Mouse (Mus musculus): ENCODE data around the gene Usp7. TPM values are rescaled to one million over a fixed set of nuclear protein-coding genes. Genes with fewer than 3 reads are reported as not detected.
"Not testable (repeated sequence)": the region's sequence is repeated elsewhere in the genome, so short reads cannot be mapped to it uniquely, and the experiment has no call there.

Usp7 gene
- total and polyA plus RNA-seq, 3 experiments, result 94.2 to 425 (median 101) TPM

- no peak for TF ChIP-seq NRF1 (IDR thresholded peaks at IDR 0.05; ENCODE audit: insufficient read depth, low read depth, low read length, poor library complexity, severe bottlenecking)
These were observed 13.4 kb downstream of the Usp7 start (continued) for GRCm38 (mm10) chr16:8778697-8779096.

DNA sequence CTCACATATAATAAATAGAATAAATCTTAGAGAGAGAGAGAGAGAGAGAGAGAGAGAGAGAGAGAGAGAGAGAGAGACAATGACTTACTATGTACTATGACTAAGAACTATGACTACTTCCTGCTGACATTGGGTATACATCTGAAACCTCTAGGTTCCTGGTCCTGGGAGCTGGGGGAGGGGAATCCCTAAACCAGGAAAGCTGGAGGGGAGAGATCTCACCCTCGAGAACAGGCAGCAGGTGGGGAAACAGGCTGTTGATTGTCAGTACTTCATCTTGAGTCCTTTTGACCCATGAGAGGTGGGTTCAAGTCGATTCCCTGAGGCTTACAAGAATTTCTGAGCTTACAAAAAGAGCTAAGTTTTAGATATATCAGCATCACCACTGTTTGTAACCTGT lies 14.9 kb downstream of the Usp7 start:
- TF ChIP-seq SIN3A (IDR thresholded peaks at IDR 0.05; ENCODE audit: low read length) (no peak), POLR2AphosphoS2 (IDR thresholded peaks at IDR 0.05; ENCODE audit: low read length) (no peak), POLR2A (IDR thresholded peaks at IDR 0.05; ENCODE audit: control insufficient read depth in 1 of 2, insufficient read depth in 1 of 2, low read depth in 1 of 2, low read length in 2 of 2, poor library complexity in 1 of 2) (no peak), NELFE (IDR thresholded peaks at IDR 0.05; ENCODE audit: low read depth, low read length) (no peak), USF2 (IDR thresholded peaks at IDR 0.05; ENCODE audit: borderline replicate concordance in 1 of 2, insufficient read depth in 1 of 2, low read depth in 1 of 2, low read length in 2 of 2) (no peak), TBP (IDR thresholded peaks at IDR 0.05; ENCODE audit: low read depth, low read length) (no peak), MXI1 (IDR thresholded peaks at IDR 0.05; ENCODE audit: low read depth, low read length) (no peak), SMC3 (IDR thresholded peaks at IDR 0.05; ENCODE audit: low read depth, low read length) (no peak), MYC (IDR thresholded peaks at IDR 0.05; ENCODE audit: low read depth, low read length) (no peak)
- Histone ChIP-seq H3K27me3 (ENCODE audit: control insufficient read depth in 1 of 2, insufficient read depth in 2 of 2, low read length in 2 of 2) (no peaks in the 10 kb centered on the region), H3K9me3 (replicated peaks; ENCODE audit: insufficient read depth, low read length) (no peaks in the 10 kb centered on the region), H3K36me3 (ENCODE audit: control insufficient read depth in 1 of 2, insufficient read depth in 2 of 2, low read length in 2 of 2) (peaks cover 0 to 11% of the 10 kb centered on the region in 2 experiments; a peak in 2 of 4 replicates), H3K4me3 (ENCODE audit: control insufficient read depth in 1 of 2, insufficient read depth in 1 of 2, low read depth in 2 of 2, low read length in 2 of 2) (no peak overlapping the region), H3K9ac (ENCODE audit: control insufficient read depth, low read depth, low read length, poor library complexity, severe bottlenecking) (no peak overlapping the region), H3K79me2 (ENCODE audit: control insufficient read depth, insufficient read depth, low read length, poor library complexity) (no peaks in the 10 kb centered on the region), H3K27ac (ENCODE audit: control insufficient read depth, low read depth, low read length) (no peak overlapping the region), H3K4me1 (ENCODE audit: control insufficient read depth in 1 of 2, insufficient read depth in 2 of 2, low read length in 2 of 2) (peaks cover 12 to 17% of the 10 kb centered on the region in 2 experiments)
- DNase-seq (ENCODE audit: low read depth, low spot score), result no peak

DNA sequence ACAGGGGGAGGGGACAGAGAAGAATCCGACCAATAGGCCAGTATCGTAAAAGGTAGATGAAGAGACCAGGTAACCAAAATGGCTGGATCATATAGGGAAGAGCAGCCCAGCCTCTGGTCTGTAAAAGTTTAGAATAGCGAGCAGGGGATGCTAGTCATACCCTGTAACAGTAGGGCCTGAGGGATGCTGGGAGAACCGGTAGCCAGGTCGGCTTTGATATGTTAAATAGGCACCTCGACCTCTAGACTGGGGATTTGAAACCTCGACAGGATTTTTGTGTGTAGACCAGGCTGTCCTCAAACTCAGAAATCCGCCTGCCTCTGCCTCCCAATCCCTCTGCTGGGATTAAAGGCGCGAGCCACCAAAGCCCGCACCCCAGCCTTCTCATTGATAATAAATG lies 15.5 kb downstream of the Usp7 start:
- TF ChIP-seq ELF1 (IDR thresholded peaks at IDR 0.05; ENCODE audit: low read depth, low read length) (no peak), ZMIZ1 (IDR thresholded peaks at IDR 0.05; ENCODE audit: low read depth, low read length) (no peak), CTCF (IDR thresholded peaks at IDR 0.05 in 2 of 3, conservative IDR thresholded peaks at IDR 0.05 in 1 of 3; ENCODE audit: control insufficient read depth in 1 of 3, insufficient read depth in 1 of 3, low read depth in 2 of 3, low read length in 3 of 3, poor library complexity in 1 of 3, severe bottlenecking in 1 of 3) (no peak)
- Histone ChIP-seq H3K79me2 (ENCODE audit: control insufficient read depth, insufficient read depth, low read length, poor library complexity) (no peaks in the 10 kb centered on the region), H3K4me1 (ENCODE audit: control insufficient read depth in 1 of 2, insufficient read depth in 2 of 2, low read length in 2 of 2) (peaks cover 12 to 17% of the 10 kb centered on the region in 2 experiments), H3K9ac (ENCODE audit: control insufficient read depth, low read depth, low read length, poor library complexity, severe bottlenecking) (no peak overlapping the region), H3K27me3 (ENCODE audit: control insufficient read depth in 1 of 2, insufficient read depth in 2 of 2, low read length in 2 of 2) (no peaks in the 10 kb centered on the region), H3K9me3 (replicated peaks; ENCODE audit: insufficient read depth, low read length) (no peaks in the 10 kb centered on the region), H3K4me3 (ENCODE audit: control insufficient read depth in 1 of 2, insufficient read depth in 1 of 2, low read depth in 2 of 2, low read length in 2 of 2) (no peak overlapping the region), H3K36me3 (ENCODE audit: control insufficient read depth in 1 of 2, insufficient read depth in 2 of 2, low read length in 2 of 2) (peaks cover 0 to 11% of the 10 kb centered on the region in 2 experiments; a peak in 2 of 4 replicates), H3K27ac (ENCODE audit: control insufficient read depth, low read depth, low read length) (no peak overlapping the region)
- DNase-seq (ENCODE audit: low read depth, low spot score), result no peak

- Histone ChIP-seq H3K9ac (ENCODE audit: control insufficient read depth, low read depth, low read length, poor library complexity, severe bottlenecking) (no peak overlapping the region), H3K27me3 (ENCODE audit: control insufficient read depth in 1 of 2, insufficient read depth in 2 of 2, low read length in 2 of 2) (no peaks in the 10 kb centered on the region), H3K9me3 (replicated peaks; ENCODE audit: insufficient read depth, low read length) (no peaks in the 10 kb centered on the region), H3K36me3 (ENCODE audit: control insufficient read depth in 1 of 2, insufficient read depth in 2 of 2, low read length in 2 of 2) (no peaks in the 10 kb centered on the region), H3K27ac (ENCODE audit: control insufficient read depth, low read depth, low read length) (no peak overlapping the region), H3K4me3 (ENCODE audit: control insufficient read depth in 1 of 2, insufficient read depth in 1 of 2, low read depth in 2 of 2, low read length in 2 of 2) (no peak overlapping the region), H3K79me2 (ENCODE audit: control insufficient read depth, insufficient read depth, low read length, poor library complexity) (no peaks in the 10 kb centered on the region), H3K4me1 (ENCODE audit: control insufficient read depth in 1 of 2, insufficient read depth in 2 of 2, low read length in 2 of 2) (peaks cover 4 to 11% of the 10 kb centered on the region in 2 experiments; a peak in 2 of 4 replicates)
- no peak for DNase-seq (ENCODE audit: low read depth, low spot score)
- TF ChIP-seq CTCF (IDR thresholded peaks at IDR 0.05 in 2 of 3, conservative IDR thresholded peaks at IDR 0.05 in 1 of 3; ENCODE audit: control insufficient read depth in 1 of 3, insufficient read depth in 1 of 3, low read depth in 2 of 3, low read length in 3 of 3, poor library complexity in 1 of 3, severe bottlenecking in 1 of 3) (peak in 2 of 3 experiments; percentile 18 to 37; a peak in 3 of 6 replicates), GABPA (IDR thresholded peaks at IDR 0.05; ENCODE audit: low read depth, low read length) (no peak), SMC3 (IDR thresholded peaks at IDR 0.05; ENCODE audit: low read depth, low read length) (peak; percentile 27), ZC3H11A (IDR thresholded peaks at IDR 0.05; ENCODE audit: low read depth, low read length) (0 out of 2 replicates have a peak, but pooled peaks have one; percentile 13)
These were observed 21.0 kb downstream of the Usp7 start for GRCm38 (mm10) chr16:8771086-8771485.

- not testable (repeated sequence) for DNase-seq (ENCODE audit: low read depth, low spot score); H3K27ac ChIP-seq (ENCODE audit: control insufficient read depth, low read depth, low read length); H3K36me3 ChIP-seq (ENCODE audit: control insufficient read depth in 1 of 2, insufficient read depth in 2 of 2, low read length in 2 of 2); H3K9me3 ChIP-seq (replicated peaks; ENCODE audit: insufficient read depth, low read length); H3K79me2 ChIP-seq (ENCODE audit: control insufficient read depth, insufficient read depth, low read length, poor library complexity); H3K27me3 ChIP-seq (ENCODE audit: control insufficient read depth in 1 of 2, insufficient read depth in 2 of 2, low read length in 2 of 2); H3K4me3 ChIP-seq (ENCODE audit: control insufficient read depth in 1 of 2, insufficient read depth in 1 of 2, low read depth in 2 of 2, low read length in 2 of 2); H3K9ac ChIP-seq (ENCODE audit: control insufficient read depth, low read depth, low read length, poor library complexity, severe bottlenecking)
- peaks cover 4 to 11% of the 10 kb centered on the region in 2 experiments; a peak in 2 of 4 replicates for H3K4me1 ChIP-seq (ENCODE audit: control insufficient read depth in 1 of 2, insufficient read depth in 2 of 2, low read length in 2 of 2)
These were observed 21.8 kb downstream of the Usp7 start for GRCm38 (mm10) chr16:8770342-8770741.

Data from MEL (cell line).